Mouse (Mus musculus) embryonic facial prominence, embryonic 15.5 days (tissue): ENCODE measurements around the gene Bglap2. TPM values are rescaled to one million over a fixed set of nuclear protein-coding genes. Genes with fewer than 3 reads are reported as not detected.
"Not testable (repeated sequence)": the region's sequence is repeated elsewhere in the genome, so short reads cannot be mapped to it uniquely, and the experiment has no call there.

Experiments
- ATAC-seq: fragments of 200-750 bp; cut with Nextera tagmentation; 2 replicates; pipeline ENCODE4 v1.8.0; 2017; ENCODE audit warnings: low read depth, moderate TSS enrichment; ENCODE audit not compliant: insufficient number of reproducible peaks, low FRiP score, low TSS enrichment
- H3K27ac ChIP-seq: fragments of 300-500 bp; sonication (generic); replicated peaks from 2 replicates; pipeline ENCODE4 v1.5.1; 2015; ENCODE audit warnings: mild to moderate bottlenecking, inconsistent platforms
- H3K27me3 ChIP-seq: fragments of 300-500 bp; sonication (generic); 2 replicates; pipeline ENCODE4 v1.6.1; 2015; ENCODE audit warnings: inconsistent platforms
- H3K36me3 ChIP-seq: fragments of 300-500 bp; sonication (generic); 2 replicates; pipeline ENCODE4 v1.6.1; 2015; ENCODE audit warnings: mild to moderate bottlenecking, inconsistent platforms
- H3K4me1 ChIP-seq: fragments of 300-500 bp; sonication (generic); 2 replicates; pipeline ENCODE4 v1.6.1; 2015; ENCODE audit warnings: inconsistent platforms
- H3K4me2 ChIP-seq: fragments of 300-500 bp; sonication (generic); replicated peaks from 2 replicates; pipeline ENCODE4 v1.6.1; 2015; ENCODE audit warnings: mild to moderate bottlenecking, inconsistent platforms
- H3K4me3 ChIP-seq: fragments of 300-500 bp; sonication (generic); replicated peaks from 2 replicates; pipeline ENCODE4 v1.5.1; 2015; ENCODE audit warnings: mild to moderate bottlenecking, inconsistent platforms
- H3K9ac ChIP-seq: fragments of 300-500 bp; sonication (generic); 2 replicates; pipeline ENCODE4 v1.6.1; 2015; ENCODE audit warnings: inconsistent platforms
- H3K9me3 ChIP-seq: fragments of 300-500 bp; sonication (generic); replicated peaks from 2 replicates; pipeline ENCODE4 v1.6.1; 2016; ENCODE audit warnings: inconsistent platforms
- WGBS: fragments of 180-500 bp; shearing (Covaris S2); methylation state at CpG from one replicate; pipeline ENCODE4 v1.1.7; 2015; 5-methylcytosine and 5-hydroxymethylcytosine counted together
- polyA plus RNA-seq: library from polyadenylated mRNA; unstranded; fragments of >200 nt; fragmentation: Nextera tagmentation; extraction: Ambion mirVana; gene quantifications from 2 replicates; pipeline ENCODE4 v1.2.1, GENCODE M21; 2015

Gene Bglap2
- polyA plus RNA-seq, 1 experiment from 2014 or later: 13.8 TPM

DNA sequence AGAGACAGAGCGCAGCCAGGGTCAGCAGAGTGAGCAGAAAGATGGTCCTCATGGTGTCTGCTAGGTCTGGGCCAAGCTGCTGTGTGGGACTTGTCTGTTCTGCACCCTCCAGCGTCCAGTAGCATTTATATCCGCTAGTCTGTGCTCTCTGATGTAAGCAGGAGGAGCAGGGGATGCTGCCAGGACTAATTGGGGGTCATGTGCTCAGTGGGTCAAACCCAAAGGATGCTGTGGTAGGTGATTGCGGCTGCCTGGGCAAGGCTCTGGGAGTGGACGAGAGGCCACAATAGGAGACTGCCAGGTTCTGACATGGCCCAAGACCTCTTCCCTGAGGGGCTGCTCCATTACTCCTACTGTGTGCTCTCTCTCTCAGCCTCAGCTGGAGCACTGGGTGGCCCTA, 5.9 kb upstream of the Bglap2 start, which contains the start of gene Bglap:
Bglap (minus strand) TSS at position 101 of the 400 bp plus-strand sequence.
- no peak within 1 kb of the TSS for H3K4me3 ChIP-seq
- H3K36me3 ChIP-seq: no peaks in the 10 kb centered on the region
- H3K9ac ChIP-seq: no peak within 1 kb of the TSS
- 0 out of 2 replicates have a peak, but pooled peaks cover 3% of the 10 kb centered on the region for H3K4me1 ChIP-seq
- H3K27ac ChIP-seq: no peak within 1 kb of the TSS
- WGBS: 77% methylated on average over 5 of the region's 5 CpGs
- ATAC-seq: peak; percentile 39; the same call in 1 of the 2 replicates
- H3K9me3 ChIP-seq: no peaks in the 10 kb centered on the region
- no peak within 1 kb of the TSS for H3K4me2 ChIP-seq
- H3K27me3 ChIP-seq: no peaks in the 10 kb centered on the region

GRCm38 (mm10) chr3:88382383-88382782, 3.9 kb upstream of the Bglap2 start:
- H3K9me3 ChIP-seq, H3K9ac ChIP-seq, H3K36me3 ChIP-seq, H3K27ac ChIP-seq, H3K27me3 ChIP-seq, ATAC-seq, H3K4me3 ChIP-seq, H3K4me1 ChIP-seq: not testable (repeated sequence)
- H3K4me2 ChIP-seq: peak overlapping the region; percentile 49
- 37% methylated on average over 2 of the region's 7 CpGs for WGBS

DNA sequence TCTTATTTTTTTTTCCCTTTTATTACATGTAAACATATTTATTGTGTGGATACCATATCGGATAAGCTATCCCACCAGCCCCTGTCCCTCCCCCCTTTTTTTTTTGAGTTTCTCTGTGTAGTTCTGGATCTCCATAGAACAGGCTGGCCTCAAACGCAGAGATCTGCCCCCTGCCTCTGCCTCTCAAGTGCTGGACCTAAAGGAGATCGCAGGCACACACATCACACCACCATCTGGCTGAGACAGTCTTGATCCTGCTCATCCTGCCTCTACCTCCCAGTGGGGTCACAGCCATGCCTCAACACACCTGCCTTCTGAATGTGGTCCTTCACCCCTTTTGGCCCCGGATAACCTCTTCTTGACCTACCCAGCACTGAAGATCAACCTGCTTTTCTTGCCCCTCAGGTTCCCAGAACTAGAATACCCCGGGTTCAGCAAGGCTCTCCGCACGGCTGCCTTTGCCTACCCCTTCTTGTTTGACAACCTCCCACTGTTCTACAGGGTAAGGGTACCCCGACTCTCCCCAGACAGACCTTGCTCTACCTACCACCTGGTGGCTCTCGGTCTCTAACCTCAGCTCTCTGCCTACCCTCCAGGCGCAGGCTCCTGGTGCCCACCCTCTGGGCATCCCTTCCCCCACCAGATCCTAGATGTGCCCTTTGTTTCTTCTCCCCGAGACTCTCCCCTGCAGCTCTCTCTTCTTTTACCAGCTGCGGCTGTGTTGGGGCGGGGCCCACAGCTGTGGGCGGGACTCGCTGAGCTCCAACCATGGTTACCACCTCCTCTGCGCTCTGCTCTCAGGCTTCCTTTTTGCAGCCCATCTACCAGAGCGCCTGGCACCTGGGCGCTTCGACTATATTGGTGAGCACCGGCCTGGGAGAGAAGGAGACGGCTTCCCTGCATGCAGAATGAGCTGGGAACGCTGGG, 3.2 kb upstream of the Bglap2 start:
- not testable (repeated sequence) for H3K27ac ChIP-seq, H3K9ac ChIP-seq, H3K36me3 ChIP-seq, H3K9me3 ChIP-seq, H3K4me1 ChIP-seq, H3K27me3 ChIP-seq
- ATAC-seq: peak; percentile 83
- H3K4me2 ChIP-seq: peak overlapping the region; percentile 49
- H3K4me3 ChIP-seq: peak overlapping the region; percentile 34
- WGBS: 11% methylated on average over 16 of the region's 22 CpGs

DNA sequence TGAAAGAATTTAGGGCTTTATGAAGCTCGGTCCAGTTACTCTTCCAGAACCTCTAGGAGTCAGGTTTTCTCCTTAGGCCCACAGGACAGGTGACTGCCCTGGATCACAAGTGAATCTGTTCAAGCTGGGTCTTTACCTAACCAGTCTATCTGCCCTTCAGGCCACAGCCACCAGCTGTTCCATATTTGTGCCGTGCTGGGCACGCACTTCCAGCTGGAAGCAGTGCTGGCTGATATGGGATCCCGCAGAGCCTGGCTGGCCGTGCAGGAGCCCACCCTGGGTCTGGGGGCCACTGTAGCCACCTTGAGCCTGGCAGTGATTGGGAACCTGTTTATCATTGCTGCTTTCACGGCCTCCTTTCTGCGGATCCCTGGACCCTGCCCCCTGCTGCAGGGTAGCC, 1.9 kb downstream of the Bglap2 start:
- Histone ChIP-seq H3K4me1 (peaks cover 12% of the 10 kb centered on the region), H3K4me2 (peak overlapping the region; percentile 48), H3K4me3 (peak overlapping the region; percentile 31)
- not testable (repeated sequence) for ATAC-seq, H3K27ac ChIP-seq, H3K9me3 ChIP-seq, H3K27me3 ChIP-seq, H3K36me3 ChIP-seq, H3K9ac ChIP-seq
- WGBS: 15% methylated on average over 6 of the region's 7 CpGs

- not testable (repeated sequence) for H3K9ac ChIP-seq
- ATAC-seq: peak; percentile 89
- 0 out of 2 replicates have a peak overlapping the region, but pooled peaks have one; percentile 48 for H3K27ac ChIP-seq
Observed at GRCm38 (mm10) chr3:88375750-88376626, 2.5 kb downstream of the Bglap2 start.

DNA sequence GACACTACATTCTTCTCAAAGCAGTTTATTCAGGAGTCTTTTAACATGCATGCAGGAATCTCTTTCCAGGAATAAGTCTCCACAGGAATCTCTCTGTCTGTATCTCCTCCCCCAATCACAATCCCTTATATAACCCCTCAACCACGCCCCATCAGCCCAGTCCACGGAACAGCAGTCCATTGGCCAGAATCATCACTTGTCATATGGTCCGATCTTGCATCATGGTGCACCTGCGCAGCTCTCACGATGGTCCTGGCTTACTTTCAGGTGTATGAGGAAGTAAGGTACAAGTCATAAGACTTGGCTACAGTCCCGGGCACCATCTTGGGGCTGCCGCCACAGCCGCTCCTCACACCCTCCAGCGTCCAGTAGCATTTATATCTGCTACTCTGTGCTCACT, 5.9 kb downstream of the Bglap2 start, which contains the start of gene Bglap3:
Bglap3 (minus strand) TSS at position 101 of the 400 bp plus-strand sequence.
- WGBS: 93% methylated on average over 9 of the region's 9 CpGs
- H3K9me3 ChIP-seq, H3K36me3 ChIP-seq, H3K27me3 ChIP-seq, H3K9ac ChIP-seq, ATAC-seq, H3K4me2 ChIP-seq, H3K4me3 ChIP-seq, H3K27ac ChIP-seq: not testable (repeated sequence)
- peaks cover 11% of the 10 kb centered on the region for H3K4me1 ChIP-seq

More at GRCm38 (mm10) chr3:88375750-88376626, 2.5 kb downstream of the Bglap2 start:
- Histone ChIP-seq H3K4me1 (peaks cover 11% of the 10 kb centered on the region), H3K4me3 (peak overlapping the region; percentile 31), H3K4me2 (peak overlapping the region; percentile 48)
- not testable (repeated sequence) for H3K27me3 ChIP-seq, H3K36me3 ChIP-seq, H3K9me3 ChIP-seq
- WGBS: 7% methylated on average over 19 of the region's 19 CpGs

DNA sequence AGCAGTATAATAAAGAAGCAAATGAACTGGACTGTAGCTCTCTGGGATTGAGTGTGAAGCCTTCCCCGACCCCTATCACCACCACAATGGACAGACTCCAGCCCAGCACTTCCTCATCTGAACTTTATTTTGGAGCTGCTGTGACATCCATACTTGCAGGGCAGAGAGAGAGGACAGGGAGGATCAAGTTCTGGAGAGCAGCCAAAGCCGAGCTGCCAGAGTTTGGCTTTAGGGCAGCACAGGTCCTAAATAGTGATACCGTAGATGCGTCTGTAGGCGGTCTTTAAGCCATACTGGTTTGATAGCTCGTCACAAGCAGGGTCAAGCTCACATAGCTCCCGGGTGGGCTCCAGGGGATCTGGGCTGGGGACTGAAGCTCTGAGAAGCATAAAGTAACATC, 10.0 kb downstream of the Bglap2 start:
- not testable (repeated sequence) for H3K27ac ChIP-seq, H3K36me3 ChIP-seq, H3K4me2 ChIP-seq, H3K9ac ChIP-seq, ATAC-seq, H3K9me3 ChIP-seq, H3K4me3 ChIP-seq
- Histone ChIP-seq H3K27me3 (peaks cover 16% of the 10 kb centered on the region), H3K4me1 (peaks cover 11% of the 10 kb centered on the region)
- 69% methylated on average over 7 of the region's 7 CpGs for WGBS

DNA sequence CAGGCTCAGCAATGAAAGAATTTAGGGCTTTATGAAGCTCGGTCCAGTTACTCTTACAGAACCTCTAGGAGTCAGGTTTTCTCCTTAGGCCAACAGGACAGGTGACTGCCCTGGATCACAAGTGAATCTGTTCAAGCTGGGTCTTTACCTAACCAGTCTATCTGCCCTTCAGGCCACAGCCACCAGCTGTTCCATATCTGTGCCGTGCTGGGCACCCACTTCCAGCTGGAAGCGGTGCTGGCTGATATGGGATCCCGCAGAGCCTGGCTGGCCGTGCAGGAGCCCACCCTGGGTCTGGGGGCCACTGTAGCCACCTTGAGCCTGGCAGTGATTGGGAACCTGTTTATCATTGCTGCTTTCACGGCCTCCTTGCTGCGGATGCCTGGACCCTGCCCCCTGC, 11.0 kb downstream of the Bglap2 start:
- peaks cover 16% of the 10 kb centered on the region for H3K27me3 ChIP-seq
- not testable (repeated sequence) for H3K4me3 ChIP-seq, H3K9ac ChIP-seq, H3K9me3 ChIP-seq, H3K27ac ChIP-seq, ATAC-seq, H3K36me3 ChIP-seq
- H3K4me1 ChIP-seq: peaks cover 11% of the 10 kb centered on the region
- peak overlapping the region; percentile 47; the same call in 1 of the 2 replicates for H3K4me2 ChIP-seq
- WGBS: 48% methylated on average over 3 of the region's 7 CpGs

- H3K4me3 ChIP-seq: peak overlapping the region; percentile 27
Observed at GRCm38 (mm10) chr3:88366830-88367428, 11.6 kb downstream of the Bglap2 start.

DNA sequence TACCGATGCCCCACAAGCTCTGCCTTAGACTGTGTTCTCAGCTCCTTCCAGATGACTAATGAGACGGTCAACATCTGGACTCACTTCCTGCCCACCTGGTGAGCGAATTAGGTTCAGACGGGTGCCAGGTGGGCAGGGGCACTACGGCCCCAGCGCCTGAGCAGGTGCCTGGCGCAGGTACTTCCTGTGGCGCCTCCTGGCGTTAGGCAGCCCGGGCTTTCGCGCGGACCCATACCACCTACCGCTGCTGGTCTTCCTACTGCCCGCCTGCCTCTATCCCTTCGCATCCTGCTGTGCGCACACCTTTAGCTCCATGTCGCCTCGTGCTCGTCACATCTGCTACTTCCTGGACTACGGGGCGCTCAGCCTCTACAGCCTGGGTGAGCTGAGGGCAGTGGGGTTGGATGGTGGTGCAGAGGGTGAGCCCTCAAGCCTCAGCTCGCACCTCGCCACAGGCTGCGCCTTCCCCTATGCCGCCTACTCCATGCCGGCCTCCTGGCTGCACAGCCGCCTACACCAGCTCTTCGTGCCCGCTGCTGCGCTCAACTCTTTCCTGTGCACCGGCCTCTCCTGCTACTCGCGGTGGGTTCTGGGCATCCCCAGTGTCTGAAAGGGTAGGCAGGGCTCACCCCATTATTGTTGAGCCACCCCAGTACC, 12.7 kb downstream of the Bglap2 start:
- Histone ChIP-seq H3K4me1 (peaks cover 11% of the 10 kb centered on the region), H3K27ac (no peak overlapping the region), H3K4me2 (no peak overlapping the region), H3K9me3 (no peaks in the 10 kb centered on the region), H3K36me3 (peaks cover 17% of the 10 kb centered on the region), H3K4me3 (no peak overlapping the region), H3K27me3 (peaks cover 16% of the 10 kb centered on the region), H3K9ac (no peak overlapping the region)
- 42% methylated on average over 34 of the region's 34 CpGs for WGBS
- no peak for ATAC-seq

More at GRCm38 (mm10) chr3:88366830-88367428, 11.6 kb downstream of the Bglap2 start:
- not testable (repeated sequence) for H3K27ac ChIP-seq, H3K9me3 ChIP-seq, H3K36me3 ChIP-seq, H3K9ac ChIP-seq
- Histone ChIP-seq H3K4me2 (peak overlapping the region; percentile 47), H3K27me3 (peaks cover 16% of the 10 kb centered on the region), H3K4me1 (peaks cover 11% of the 10 kb centered on the region)
- 4% methylated on average over 21 of the region's 22 CpGs for WGBS
- ATAC-seq: peak; percentile 80
